Mouse (Mus musculus) cerebellum, adult 2 months (tissue): Measurements from ENCODE around the gene Wfdc15a. TPM values are rescaled to one million over a fixed set of nuclear protein-coding genes. Genes with fewer than 3 reads are reported as not detected.
"Not testable (repeated sequence)": the region's sequence is repeated elsewhere in the genome, so short reads cannot be mapped to it uniquely, and the experiment has no call there.

ENCODE experiments used
- DNase-seq, 2 experiments: peaks; one replicate each; pipeline ENCODE4 v3.0.0; 2021
- H3K27ac ChIP-seq: fragments of 200-500 bp; 2 replicates; pipeline ENCODE4 v1.5.1; 2012; ENCODE audit warnings: low read length, control low read depth, inconsistent platforms; ENCODE audit not compliant: insufficient read depth
- H3K27me3 ChIP-seq: fragments of 200-500 bp; 2 replicates; pipeline ENCODE4 v1.6.1; 2012; ENCODE audit warnings: inconsistent platforms, mild to moderate bottlenecking, low read length, moderate library complexity; ENCODE audit not compliant: control insufficient read depth, insufficient read depth
- H3K4me1 ChIP-seq: fragments of 200-500 bp; 2 replicates; pipeline ENCODE4 v1.6.1; 2011; ENCODE audit warnings: low read length; ENCODE audit not compliant: control insufficient read depth, insufficient read depth
- H3K4me3 ChIP-seq: fragments of 200-500 bp; replicated peaks from 2 replicates; pipeline ENCODE3; 2011; ENCODE audit warnings: mild to moderate bottlenecking, low read depth, low read length, control low read depth; ENCODE audit not compliant: insufficient read depth
- CTCF ChIP-seq: fragments of 200-500 bp; IDR thresholded peaks from 2 replicates; pipeline ENCODE4 v1.5.1; 2011; ENCODE audit warnings: low read depth, mild to moderate bottlenecking, control low read depth, low read length, moderate library complexity, borderline replicate concordance; ENCODE audit not compliant: insufficient read depth
- POLR2A ChIP-seq: fragments of 200-500 bp; IDR thresholded peaks from 2 replicates; pipeline ENCODE4 v1.6.1; 2011; ENCODE audit warnings: low read length, control low read depth, borderline replicate concordance; ENCODE audit not compliant: insufficient read depth
- WGBS: fragments of 180-500 bp; shearing (Covaris S2); methylation state at CpG from one replicate; pipeline ENCODE4 v1.1.7; 2018; 5-methylcytosine and 5-hydroxymethylcytosine counted together
- polyA plus RNA-seq: library from polyadenylated mRNA; depleted of rRNA; stranded (reverse); fragments of >200 nt; gene quantifications from 2 replicates; pipeline ENCODE4 v1.2.3, GENCODE M21; 2012

Wfdc15a gene
- polyA plus RNA-seq, 1 experiment, result not detected

DNA sequence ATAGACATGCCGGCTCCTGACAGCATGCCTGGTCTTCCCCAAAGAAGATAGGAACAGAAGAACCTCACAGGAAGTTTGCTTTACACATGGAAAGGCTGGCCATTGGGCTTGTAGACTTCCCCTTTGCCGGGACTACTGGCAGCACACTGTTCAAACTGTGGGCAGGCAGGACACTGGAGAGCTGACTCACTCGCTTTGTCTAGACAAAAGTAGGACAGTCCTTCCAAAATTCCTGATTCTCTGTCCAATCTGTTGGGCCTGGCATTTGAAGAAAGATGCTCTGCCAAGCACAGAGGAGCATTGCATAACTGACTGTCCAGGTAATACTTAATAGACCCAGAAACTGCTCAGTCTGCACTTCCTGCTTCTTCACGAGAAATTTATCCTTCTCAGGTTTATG lies 6.7 kb upstream of the Wfdc15a start:
- no peak for TF ChIP-seq POLR2A
- H3K27me3 ChIP-seq, result no peaks in the 10 kb centered on the region
- peaks cover 3% of the 10 kb centered on the region for H3K4me1 ChIP-seq
- DNase-seq, result peak; percentile 74 to 93
- H3K27ac ChIP-seq, result no peak overlapping the region
- 15% methylated on average over 4 of the region's 4 CpGs for WGBS
- no peak overlapping the region for H3K4me3 ChIP-seq

DNA sequence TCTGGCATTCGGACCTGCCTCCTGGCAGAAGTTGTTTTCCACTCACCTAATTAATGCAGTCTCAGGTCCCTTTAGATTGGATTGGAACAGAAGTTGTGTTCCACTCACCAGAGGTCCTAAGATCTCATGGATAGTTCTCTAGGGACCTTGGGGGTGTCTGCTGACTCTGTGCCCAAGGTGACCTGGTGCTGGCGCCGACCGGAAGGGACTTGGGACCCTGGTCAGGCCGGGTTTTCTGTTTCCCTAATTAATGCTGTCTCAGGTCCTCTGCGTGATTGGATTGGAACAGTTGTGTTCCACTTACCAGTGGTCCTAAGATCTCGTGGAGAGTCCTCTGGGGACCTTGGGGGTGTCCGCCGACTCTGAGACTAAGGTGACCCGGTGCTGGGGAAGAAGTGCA lies 6.1 kb upstream of the Wfdc15a start:
- H3K4me3 ChIP-seq, H3K27me3 ChIP-seq, H3K4me1 ChIP-seq, DNase-seq, H3K27ac ChIP-seq: not testable (repeated sequence)
- 88% methylated on average over 10 of the region's 10 CpGs for WGBS

DNA sequence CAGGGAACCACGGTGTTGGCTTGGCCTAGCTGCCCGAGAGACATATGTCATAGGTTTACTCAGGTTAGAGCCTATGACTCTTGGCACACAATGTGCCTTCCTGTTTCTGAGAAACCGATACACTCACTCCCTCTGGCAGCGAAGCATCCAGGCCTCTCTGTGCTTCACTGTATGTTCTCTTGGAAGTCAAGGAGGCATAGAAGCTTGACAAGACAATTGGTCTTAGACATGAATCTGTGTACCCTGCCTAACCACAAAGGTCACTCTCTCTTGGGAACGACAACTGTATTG lies 3.3 kb downstream of the Wfdc15a start:
- H3K27me3 ChIP-seq, result no peaks in the 10 kb centered on the region
- TF ChIP-seq CTCF (no peak), POLR2A (no peak)
- no peak for DNase-seq
- WGBS, result 71% methylated on average over 5 of the region's 5 CpGs
- no peak overlapping the region for H3K4me3 ChIP-seq
- no peaks in the 10 kb centered on the region for H3K4me1 ChIP-seq
- H3K27ac ChIP-seq, result no peak overlapping the region

GRCm38 (mm10) chr2:164195971-164196699 lies 3.8 kb downstream of the Wfdc15a start:
- Histone ChIP-seq H3K4me1 (no peaks in the 10 kb centered on the region), H3K27ac (no peak overlapping the region), H3K4me3 (no peak overlapping the region), H3K27me3 (no peaks in the 10 kb centered on the region)
- 92% methylated on average over 5 of the region's 5 CpGs for whole genome bisulfite sequencing
- no peak for DNase-seq
- TF ChIP-seq POLR2A (no peak), CTCF (no peak)

GRCm38 (mm10) chr2:164194959-164195630 lies 4.8 kb downstream of the Wfdc15a start:
- DNase-seq, result no peak
- TF ChIP-seq CTCF, result no peak
- no peak for TF ChIP-seq POLR2A
- no peak overlapping the region for H3K4me3 ChIP-seq
- H3K27ac ChIP-seq, result no peak overlapping the region
- 71% methylated on average over 5 of the region's 5 CpGs for WGBS
- no peaks in the 10 kb centered on the region for H3K4me1 ChIP-seq
- no peaks in the 10 kb centered on the region for H3K27me3 ChIP-seq

DNA sequence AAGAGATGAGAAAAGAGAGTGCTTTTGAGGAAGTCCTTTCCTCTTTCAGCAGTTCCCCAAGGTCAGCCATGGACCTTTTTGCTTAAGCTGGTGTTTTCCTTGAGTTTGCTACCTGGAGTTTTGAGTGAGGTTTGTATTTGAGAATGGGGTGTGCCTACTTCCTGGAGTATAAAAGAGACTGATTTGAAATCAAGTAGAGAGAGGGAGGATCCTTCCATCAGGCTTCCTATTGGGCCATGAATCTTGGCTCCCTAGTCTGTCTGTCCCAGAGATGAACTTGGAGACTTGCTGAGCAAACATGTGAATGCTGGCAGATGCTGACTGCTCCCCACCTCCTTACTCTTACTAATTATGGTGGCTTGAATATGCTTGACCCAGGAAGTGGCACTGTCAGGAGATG lies 7.7 kb downstream of the Wfdc15a start:
- TF ChIP-seq CTCF (no peak), POLR2A (no peak)
- Histone ChIP-seq H3K27me3 (no peaks in the 10 kb centered on the region), H3K4me1 (no peaks in the 10 kb centered on the region), H3K27ac (no peak overlapping the region), H3K4me3 (no peak overlapping the region)
- no peak for DNase-seq

GRCm38 (mm10) chr2:164190576-164190975 lies 9.4 kb downstream of the Wfdc15a start, which contains the start of gene Wfdc12:
Gene Wfdc12, minus strand, starts transcription at chr2:164190608.
- TF ChIP-seq CTCF (no peak), POLR2A (no peak)
- Histone ChIP-seq H3K27ac (no peak within 1 kb of the TSS), H3K27me3 (no peaks in the 10 kb centered on the region), H3K4me1 (no peaks in the 10 kb centered on the region), H3K4me3 (no peak within 1 kb of the TSS)
- 80% methylated on average over 6 of the region's 6 CpGs for WGBS
- DNase-seq, result no peak

- 24% methylated on average over 5 of the region's 5 CpGs for WGBS
- TF ChIP-seq POLR2A, result no peak
- peak; percentile 54 for TF ChIP-seq CTCF
- H3K27ac ChIP-seq, result no peak overlapping the region
- no peaks in the 10 kb centered on the region for H3K27me3 ChIP-seq
- H3K4me3 ChIP-seq, result no peak overlapping the region
- no peak for DNase-seq
- H3K4me1 ChIP-seq, result no peaks in the 10 kb centered on the region
These were observed 11.2 kb downstream of the Wfdc15a start for GRCm38 (mm10) chr2:164188722-164189121.
